Mouse (Mus musculus): ENCODE data around the gene Gm44579.

DNA sequence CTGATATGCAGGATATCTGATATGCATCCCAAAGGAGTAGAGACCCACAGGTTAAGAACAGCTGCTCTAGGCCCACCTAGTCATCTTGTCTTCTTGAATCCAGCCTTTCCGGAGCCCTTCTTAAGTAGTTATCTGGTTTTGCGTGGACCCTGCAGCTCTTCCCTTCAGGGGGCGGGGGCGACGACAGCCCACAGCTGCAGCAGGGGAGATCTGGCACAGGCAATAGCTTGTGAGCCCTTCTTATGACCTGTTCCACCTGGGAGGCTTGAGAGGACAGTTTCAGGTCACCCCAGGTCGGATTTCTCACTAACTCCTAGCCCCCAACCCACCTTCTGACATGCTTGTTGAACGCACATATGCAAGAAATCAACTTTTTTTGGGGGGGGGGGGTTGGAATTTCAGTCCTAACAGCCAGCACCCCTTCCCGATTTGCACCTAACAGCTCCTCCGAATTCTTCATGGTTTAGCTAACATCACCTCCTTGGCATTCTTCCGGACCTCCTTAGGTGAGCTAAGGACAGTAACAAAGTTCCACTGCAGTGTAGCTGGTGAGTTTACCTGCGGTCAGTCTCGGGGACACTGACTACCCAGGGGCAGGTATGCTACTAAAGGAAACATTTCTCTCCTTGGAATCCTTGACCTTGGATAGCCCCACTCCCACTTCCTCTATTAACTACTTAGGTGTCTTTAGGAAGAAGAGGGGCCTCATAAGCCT, 38.8 kb downstream of the Gm44579 start:
- TF ChIP-seq CTCF (IDR thresholded peaks at IDR 0.05; ENCODE audit: borderline replicate concordance, control insufficient read depth, extremely low read depth, insufficient read depth, low read length, poor library complexity) (no peak), POLR2A (IDR thresholded peaks at IDR 0.05; ENCODE audit: control insufficient read depth, extremely low read depth, insufficient read depth, low read length, poor library complexity) (no peak)

Measured in thymus, adult 2 months (tissue).